Mouse (Mus musculus) small intestine, adult 2 months (tissue): Measurements from ENCODE around the gene Pcp4.

Source experiments
- CTCF ChIP-seq: fragments of 200-500 bp; IDR thresholded peaks from 2 replicates; pipeline ENCODE4 v1.5.1; 2012; ENCODE audit warnings: low read depth, mild to moderate bottlenecking, control low read depth, inconsistent platforms, low read length, moderate library complexity, mixed read lengths; ENCODE audit not compliant: insufficient replicate concordance, insufficient read length; ENCODE audit errors: extremely low read depth
- POLR2A ChIP-seq: fragments of 200-500 bp; IDR thresholded peaks from 2 replicates; pipeline ENCODE4 v1.6.1; 2012; ENCODE audit warnings: low read depth, mild to moderate bottlenecking, control low read depth, inconsistent platforms, low read length, moderate library complexity

- TF ChIP-seq CTCF, result no peak
- TF ChIP-seq POLR2A, result no peak
These were observed 24.1 kb downstream of the Pcp4 start for GRCm38 (mm10) chr16:96491530-96491929.
